Mouse (Mus musculus) mouse embryonic stem cell (cell line): ENCODE data around the gene Zfp366.

ENCODE experiments used
- in situ Hi-C, 2 experiments: fragments of 300-500 bp; cut with MboI; formaldehyde crosslinking; loops; 1 replicate in 1 of 2; 3 replicates in 1 of 2; pipeline ENCODE4 v1.14.3; 2019 to 2020; ENCODE audit warnings: low sequenced_read_pairs in 2 of 2, low pct_unique_long_range_greater_than_20kb in 1 of 2, mixed read lengths in 1 of 2; ENCODE audit not compliant: unreplicated experiment in 1 of 2

Zfp366 gene

DNA sequence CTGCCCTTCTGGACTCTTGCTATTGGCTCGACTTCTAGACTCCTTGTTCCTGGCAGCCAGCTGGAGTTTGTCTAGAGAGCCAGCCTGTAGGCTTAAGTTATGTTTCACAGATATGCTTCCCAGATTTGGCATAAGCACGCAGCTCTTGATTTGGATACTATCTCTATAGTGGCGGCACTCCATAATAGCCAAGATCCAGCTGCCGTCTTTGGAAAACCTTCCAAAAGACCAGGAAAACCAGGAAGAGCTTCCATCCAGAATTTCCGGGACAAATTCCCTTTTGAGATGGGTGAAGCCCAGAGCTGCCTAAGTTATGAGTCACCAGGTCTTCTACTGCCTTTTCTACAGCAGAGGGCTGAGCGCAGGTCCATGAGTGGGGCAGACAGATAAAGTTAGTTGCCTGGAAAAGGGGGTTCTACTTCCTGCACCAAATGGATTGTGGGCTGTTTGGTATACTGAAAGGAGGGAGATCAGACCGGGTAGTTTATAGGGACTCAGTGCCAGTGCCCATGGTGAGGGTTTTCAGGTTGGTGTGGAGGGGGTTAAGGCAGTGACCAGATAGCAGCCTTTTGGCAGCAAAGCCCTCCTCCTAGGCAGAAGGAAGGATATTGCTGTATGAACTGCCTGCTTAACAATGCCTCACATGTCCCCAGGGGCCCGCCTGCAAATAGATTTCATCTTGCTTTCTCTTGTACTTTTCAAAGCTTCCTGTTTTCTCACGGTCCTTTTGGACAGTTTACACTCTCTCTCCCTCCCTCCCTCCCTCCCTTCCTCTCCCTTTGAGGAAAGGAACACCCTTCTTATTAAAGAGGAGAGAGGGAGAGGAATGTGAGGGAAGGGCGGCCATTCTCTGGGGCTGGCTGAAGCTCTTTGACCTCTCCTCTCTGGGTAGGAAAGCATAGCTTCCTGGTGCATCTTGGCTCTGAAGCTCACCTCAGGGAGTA lies 53.9 kb downstream of the Zfp366 start:
- in situ Hi-C loops = no loop called here

DNA sequence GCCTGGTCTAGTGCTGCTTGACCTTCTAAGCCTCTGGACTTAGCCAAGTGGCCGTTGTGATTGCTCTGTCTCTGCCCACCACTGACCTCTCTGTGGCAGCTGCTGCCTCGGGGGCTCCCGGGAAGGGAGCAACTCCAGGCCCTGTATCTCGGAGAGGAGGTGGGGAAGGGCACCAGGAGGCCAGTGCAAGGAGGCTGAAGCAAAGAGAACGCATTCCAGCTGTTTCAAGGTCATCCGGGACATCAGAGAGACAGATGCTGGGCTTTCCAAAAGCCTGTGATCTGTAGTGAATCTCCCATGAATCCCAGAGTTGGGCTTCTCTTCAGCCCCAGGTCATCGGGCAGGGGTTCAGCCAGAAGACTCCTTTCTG lies 54.5 kb downstream of the Zfp366 start:
- in situ Hi-C loops = no loop called here

DNA sequence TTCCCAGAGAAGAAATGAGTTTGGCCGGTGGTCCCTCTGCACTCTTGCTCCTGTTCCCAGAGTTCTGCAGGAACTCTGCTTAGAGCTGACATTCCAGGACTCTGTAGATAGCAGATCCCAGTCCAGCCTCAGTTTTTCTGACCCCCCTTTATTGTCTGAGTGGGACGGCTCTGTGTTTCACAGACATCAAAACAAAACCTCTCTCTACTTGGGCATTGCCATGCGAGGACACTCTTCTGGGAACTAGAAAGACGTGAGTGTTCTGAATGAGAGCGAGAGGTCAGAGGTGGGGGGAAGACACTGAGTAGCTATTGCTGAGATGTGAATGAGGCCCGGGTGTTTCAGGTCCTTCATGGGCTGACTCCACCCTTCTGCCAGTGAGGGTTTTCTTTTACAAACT lies 55.1 kb downstream of the Zfp366 start:
- in situ Hi-C loops = no loop called here

DNA sequence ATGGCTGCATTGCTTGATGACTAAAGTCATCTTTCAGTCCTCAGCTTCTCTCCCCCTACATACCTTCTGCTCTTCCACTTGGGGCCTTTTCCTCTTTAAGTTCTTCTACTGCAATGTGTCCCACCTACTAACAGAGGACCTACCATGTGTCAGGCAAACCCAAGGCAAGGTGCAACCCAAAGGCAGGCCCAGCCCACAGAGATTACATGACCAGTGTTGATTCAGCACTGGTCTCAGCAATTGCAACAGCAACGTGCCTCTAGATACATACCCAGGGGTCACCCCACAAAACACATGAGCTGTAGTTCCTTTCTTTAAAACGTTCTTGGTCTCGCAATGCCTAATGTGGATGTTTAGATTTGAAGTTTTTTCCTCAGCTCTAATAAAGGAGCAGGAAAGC lies 57.4 kb downstream of the Zfp366 start:
- in situ Hi-C loops = no loop called here

DNA sequence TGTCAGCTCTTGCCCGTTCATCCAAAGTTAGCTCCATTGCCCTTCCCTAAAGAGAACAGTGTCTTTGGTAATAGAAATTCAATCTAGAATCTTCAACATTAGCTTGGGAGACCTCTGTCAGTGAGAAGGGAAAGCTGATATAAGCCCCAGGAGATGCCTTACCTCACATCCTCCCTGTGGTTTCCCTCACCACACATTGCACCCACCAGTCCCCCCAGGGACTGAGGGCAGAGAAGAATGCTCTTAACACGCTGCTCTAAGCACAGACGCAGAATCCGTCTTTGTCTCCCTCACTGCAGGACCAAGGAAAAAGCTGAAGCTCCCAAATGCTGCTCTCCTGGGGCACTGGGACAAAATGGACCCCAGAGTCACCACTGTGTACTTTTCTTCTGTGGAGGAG lies 58.3 kb downstream of the Zfp366 start:
- in situ Hi-C loops = no loop called here

DNA sequence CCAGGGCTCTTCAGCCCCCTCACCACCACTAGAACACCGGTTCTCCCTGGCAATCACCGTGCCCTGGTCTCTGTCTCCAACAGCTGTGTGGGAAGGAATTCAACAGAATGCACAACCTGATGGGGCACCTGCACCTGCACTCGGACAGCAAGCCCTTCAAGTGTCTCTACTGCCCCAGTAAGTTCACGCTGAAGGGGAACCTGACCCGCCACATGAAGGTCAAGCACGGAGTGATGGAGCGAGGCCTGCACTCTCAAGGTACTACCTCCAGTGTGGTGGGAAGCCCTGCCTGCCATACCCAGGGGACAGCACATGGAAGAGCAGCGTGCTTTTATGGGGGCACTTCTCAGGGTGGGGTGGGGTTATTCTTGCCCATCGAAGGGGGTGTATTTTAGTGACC lies 59.2 kb downstream of the Zfp366 start:
- in situ Hi-C loops = no loop called here

DNA sequence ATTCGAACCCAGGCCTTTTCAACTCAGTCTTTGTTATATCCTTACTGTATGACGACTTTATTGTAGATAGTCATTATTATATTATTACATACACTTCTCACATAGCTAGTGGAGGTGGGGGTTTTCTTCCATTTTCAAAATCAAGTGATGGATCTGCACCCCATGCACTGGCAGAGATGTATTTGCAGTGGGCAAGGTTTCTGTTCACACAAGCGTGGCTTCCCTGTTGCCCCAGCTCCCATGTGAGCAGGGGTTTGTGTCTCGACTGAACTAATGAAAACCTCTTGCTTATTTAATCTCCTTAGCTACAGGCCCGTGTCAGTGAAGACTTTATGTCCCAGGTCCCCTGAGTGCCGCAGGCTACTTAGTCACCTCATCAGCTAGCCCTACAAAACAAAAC lies 59.8 kb downstream of the Zfp366 start:
- in situ Hi-C loops = no loop called here

DNA sequence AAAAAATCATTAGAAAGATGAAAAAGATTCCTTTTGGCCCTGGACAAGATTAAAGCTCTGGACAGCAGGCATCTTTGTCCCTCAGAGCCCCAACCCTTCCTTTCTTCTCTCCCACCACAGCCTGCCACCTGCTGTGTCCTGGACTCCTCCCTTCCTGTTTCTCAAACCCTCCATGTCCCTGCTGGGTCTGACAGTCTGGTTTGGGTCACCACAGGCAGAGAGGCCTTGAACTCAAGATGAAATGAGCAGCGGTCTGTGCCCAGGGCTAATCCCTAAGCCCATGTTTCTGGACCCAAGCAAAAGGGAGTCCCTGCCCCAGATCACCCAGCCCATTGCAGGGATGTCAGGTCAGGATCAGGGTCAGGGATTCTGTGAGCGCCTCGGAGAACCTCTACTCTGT lies 60.3 kb downstream of the Zfp366 start:
- in situ Hi-C loops = no loop called here

DNA sequence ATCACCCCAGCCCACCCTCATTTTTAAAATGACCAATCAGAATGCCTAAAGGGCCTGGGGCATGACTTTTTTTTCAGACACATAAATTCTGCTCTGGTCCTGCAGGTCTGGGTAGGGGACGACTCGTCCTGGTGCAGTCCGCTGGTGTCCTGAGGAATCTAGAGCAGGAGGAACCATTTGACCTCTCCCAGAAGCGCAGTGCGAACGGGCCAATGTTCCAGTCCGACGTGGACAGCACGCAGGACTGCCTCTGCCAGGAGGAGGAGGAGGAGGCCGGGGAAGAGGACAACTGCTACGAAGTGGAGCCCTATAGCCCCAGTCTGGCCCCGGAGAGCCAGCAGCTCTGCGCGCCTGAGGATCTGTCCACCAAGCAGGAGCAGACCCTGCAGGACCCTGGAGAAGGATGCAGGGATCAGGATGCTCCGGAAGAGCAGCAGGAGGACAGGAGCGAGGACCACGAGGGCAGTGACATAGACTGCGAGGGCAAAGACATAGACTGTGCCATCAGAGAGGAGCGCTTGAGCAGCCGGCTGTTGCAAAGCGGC lies 61.4 kb downstream of the Zfp366 start:
- in situ Hi-C loops = no loop called here

DNA sequence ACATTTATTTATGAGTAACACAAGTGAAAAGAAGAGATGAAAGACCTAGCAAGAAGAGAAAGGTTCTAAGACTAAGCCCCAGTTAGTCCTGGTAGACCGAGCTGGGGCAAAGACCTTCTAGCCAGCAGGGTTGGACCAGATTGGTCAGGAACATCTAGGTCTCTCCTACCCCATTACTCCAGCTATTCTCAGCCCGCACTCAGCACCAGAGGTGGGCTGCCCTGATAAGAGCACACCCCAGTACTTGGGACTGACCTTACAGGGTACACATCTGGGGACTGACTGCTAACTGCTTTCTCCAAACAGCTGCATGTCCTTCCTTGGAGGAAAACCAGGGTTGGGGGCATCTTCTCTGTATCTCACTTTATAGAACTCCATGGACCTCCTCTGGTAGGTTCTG lies 66.2 kb downstream of the Zfp366 start:
- in situ Hi-C loops = no loop called here

DNA sequence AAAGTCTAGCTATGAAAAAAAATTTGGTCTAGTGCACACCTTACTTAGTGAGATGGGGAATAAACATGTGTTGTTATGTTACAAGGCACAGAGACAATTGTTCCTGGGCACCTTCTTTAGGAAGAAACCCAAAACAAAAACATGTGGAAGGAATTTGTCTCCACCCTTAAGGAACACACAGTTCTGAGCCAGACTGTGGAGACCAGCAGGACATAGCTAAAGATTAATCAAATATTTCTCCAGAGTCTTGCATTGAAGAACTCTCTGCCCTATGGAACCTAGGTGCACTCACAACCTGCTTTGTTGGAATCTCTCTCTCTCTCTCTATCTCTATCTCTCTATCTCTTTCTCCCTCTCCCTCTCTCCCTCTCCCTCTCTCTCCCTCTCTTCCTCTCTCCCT lies 69.6 kb downstream of the Zfp366 start:
- in situ Hi-C loops = no loop called here

DNA sequence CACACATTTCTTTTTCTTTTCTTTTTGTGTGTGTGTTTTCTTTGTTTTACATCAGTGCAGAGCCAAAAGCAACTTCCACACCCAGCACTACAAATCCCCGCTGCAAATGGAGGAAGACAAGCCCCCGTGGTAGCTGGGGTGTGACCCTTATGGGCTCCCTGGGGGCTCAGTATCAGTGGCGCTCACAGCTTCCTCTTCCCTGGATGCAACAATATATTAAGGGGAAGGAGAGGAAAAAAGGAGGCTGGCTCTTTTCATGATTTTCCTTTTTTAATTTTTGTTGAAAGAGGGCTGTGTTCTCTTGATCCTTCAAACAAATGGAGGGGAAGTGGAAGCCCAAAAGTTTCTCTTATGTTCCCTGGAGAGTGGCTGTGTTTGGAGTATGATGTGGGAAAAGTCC lies 70.2 kb downstream of the Zfp366 start:
- in situ Hi-C loops = no loop called here

DNA sequence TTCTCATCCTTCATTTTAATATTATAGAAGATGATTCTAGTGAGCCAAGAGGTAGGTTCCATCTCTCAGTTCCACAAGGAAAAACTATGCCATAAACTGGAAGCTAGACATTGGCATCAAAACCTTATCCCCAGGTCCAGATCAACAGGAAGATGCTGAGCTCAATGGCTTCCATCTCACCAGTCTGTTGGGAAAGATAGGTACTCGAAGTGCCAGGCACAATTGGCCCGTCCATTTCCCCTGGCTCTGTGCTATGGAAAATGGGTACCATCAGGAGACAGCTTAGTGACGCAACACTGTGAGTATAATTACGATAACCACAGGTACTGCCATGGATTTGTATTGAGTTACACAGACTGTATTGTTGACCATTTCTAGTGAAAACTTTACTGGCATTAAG lies 72.3 kb downstream of the Zfp366 start:
- in situ Hi-C loops = no loop called here

DNA sequence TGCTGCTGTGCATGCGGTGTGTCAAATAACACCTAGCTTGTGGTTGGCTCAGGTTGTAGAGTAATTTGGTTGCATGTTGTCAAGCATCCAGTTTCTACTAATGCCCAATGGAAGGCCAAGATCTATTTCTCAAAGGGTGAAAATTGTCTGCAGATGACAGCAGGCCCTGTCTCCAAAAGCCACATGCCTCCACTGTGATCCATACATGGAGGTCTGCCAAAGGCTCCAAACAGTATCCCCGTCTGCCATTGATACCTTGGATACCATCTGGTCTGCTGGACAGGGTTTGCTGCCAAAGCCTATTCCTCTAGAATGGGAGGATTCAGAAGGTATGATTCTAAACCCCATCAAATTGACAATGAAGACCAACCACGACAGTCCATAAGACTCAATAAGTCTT lies 74.1 kb downstream of the Zfp366 start:
- in situ Hi-C loops = no loop called here

DNA sequence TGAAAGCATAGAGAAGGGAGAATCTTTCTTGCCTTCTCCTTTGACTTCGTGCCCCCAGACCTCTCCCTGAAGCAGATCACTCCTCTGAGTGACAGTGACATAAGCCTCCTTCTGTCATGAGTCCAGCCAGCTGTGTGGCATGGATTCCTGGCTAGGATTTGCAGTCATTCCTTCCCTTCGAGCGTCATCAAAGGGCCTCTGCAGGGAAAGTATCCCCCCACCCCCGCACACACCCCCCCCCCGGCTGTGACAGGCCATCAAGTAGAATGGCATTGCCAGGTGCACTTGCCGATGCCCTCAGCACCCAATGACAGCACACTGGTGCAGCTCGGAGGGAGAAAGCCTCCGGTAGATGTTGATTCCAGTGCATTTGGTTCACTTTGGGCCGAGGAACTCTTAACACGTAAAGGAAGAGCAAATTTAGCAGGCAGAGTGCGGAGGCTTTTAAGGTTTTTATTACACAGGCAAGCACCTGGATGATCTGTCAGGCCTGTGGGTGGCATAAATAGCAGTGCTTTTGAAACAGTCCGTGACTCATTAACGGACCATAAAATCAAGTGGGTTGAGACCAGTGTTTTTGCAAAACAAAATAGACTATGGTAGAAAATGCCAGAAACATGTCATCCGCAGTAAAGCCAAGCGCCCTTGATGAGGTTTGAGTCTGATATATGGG lies 75.0 kb downstream of the Zfp366 start:
- in situ Hi-C loops = no loop called here

DNA sequence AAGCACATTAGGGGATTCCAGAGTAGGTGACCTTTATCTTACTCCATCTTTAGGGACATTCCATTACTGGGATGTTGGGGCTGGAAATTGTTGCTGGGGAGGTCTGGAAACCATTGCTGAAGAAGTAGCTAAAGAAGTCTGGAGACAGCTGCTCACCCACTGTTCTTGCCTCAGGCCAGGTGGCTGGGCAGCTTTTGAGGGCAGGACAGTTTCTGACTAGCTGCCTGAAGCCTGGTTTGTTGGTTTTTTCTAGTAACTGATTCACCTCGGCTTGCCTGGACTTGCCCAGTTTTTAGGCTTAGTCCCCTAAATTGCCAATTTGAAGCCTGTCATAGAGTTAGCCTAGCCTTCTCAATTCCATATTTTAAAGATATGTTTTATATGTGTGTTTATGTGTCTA lies 77.8 kb downstream of the Zfp366 start:
- in situ Hi-C loops = no loop called here

DNA sequence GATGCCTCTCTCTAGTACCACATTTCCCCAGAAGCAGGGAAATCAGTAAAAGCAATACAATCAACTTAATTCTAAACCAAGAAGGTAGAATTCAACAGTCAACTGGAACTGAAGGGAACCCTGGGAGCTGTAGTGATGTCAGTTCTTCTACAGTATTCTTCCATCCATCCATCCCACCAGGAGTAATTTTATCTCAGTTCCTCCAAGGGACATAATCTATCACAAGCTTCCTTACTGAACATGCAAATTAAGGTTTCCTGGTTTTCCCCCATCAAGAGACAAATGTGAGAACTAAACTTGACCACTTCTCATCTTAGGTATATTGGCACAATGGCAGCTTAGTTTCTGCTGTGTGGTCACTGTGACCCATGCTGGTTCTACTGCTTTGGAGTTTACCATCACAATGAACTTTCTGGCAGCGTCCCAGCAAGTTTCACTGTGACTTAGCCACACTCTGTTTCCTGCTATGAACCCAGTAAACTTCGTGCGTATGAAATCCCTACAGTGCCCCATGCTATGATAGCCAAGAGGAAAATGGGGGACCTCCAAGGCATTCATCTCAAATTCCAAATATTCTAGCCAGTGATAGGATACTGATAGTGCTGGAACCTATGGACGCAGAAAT lies 78.6 kb downstream of the Zfp366 start:
- in situ Hi-C loops = no loop called here

DNA sequence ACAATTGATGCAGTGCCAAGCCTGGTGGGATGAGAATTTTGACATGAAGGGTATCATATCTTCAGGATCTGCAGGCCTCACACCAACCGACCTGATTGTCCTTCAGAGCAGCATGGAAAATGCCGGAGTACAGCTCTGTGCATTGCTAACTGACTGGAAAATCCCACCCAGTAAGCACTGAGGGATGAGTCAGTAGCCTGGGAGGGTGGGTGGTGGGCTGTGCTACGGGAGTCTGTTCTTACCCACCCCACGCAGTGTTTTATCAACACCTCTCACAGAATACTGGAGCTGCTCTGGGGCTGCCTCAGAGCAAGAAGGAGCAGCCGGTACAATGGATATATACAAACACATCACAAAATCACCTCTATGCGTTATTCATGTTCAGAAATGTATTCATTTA lies 79.9 kb downstream of the Zfp366 start:
- in situ Hi-C loops = no loop called here

DNA sequence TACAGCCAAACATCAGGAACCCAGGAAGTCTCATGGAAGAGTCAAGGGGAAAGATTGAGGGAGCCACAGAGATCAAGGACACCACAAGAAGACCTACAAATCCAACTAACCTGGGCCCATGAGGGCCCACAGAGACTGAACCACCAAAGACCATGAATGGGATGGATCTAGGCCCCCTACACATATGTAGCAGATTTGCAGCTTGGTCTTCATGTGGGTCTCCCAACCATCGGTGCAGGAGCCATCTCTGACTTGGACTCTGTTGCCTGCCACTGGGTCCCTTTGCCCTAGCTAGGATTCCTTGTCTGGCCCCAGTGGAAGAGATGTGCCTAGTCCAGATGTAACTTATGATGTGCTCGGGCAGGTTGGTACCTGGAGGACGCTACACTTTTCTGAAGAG lies 87.4 kb downstream of the Zfp366 start:
- in situ Hi-C loops = no loop called here
